In the genomic region with DNA sequence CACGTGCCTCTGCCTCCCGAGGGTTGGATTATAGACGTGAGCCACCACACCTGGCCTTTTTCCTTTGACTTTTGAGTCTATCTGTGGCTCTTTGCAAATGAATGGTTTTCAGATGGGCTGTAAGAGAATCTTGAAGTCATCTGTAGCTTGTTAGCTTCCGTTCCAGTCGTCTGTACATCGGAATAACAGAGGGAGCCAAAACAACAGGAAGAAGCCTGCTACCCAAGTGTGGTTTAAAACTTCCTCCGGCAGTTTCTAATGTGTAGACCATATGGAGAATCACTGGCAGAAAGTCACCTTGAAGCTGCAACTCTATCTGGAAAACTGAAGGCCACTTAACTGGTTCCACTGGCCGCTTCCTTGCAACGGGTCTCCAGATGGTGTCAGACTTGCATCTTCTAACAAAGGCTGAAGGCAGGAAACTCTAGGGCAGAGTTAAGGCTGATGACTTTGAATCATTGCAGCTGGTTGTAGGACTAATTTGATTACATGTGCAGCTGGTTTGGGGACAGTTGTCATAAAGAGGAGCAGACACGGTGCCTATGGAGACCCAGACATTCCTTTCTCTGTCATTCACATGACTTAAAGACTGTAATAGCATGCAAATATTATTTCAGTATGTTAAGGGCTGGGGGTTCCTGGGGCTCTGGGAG, we compare ENCODE assay signal across 8 mouse cellular contexts. TPM values are rescaled to one million over a fixed set of nuclear protein-coding genes. Genes with fewer than 3 reads are reported as not detected.
DNase-seq lines count a peak whose midpoint lies in the region; ATAC-seq lines count a peak whose summit lies in the region.

No protein-coding gene starts in this region.

- H3K27me3 ChIP-seq in embryonic facial prominence, embryonic 13.5 days, result no peaks in the 10 kb centered on the region
- H3K27me3 ChIP-seq in neural tube, embryonic 15.5 days (replicated peaks), result no peaks in the 10 kb centered on the region; the same call in 1 of the 2 replicates

- no peak overlapping the region for H3K4me3 ChIP-seq in embryonic facial prominence, embryonic 13.5 days
- no peak overlapping the region for H3K4me3 ChIP-seq in neural tube, embryonic 15.5 days (replicated peaks)

- no peak overlapping the region for H3K9ac ChIP-seq in embryonic facial prominence, embryonic 13.5 days
- H3K9ac ChIP-seq in neural tube, embryonic 15.5 days (replicated peaks), result no peak overlapping the region

- no peaks in the 10 kb centered on the region for H3K9me3 ChIP-seq in embryonic facial prominence, embryonic 13.5 days
- H3K9me3 ChIP-seq in neural tube, embryonic 15.5 days (replicated peaks), result no peaks in the 10 kb centered on the region

- peak; percentile 23 for DNase-seq in adrenal gland, postnatal 14 days
- DNase-seq in adrenal gland, adult 18-20 months (ENCODE audit: low spot score in 2 of 2), result no peak
- DNase-seq in 3T3-L1 (ENCODE audit: low read depth, low spot score), result peak; percentile 27
- DNase-seq in kidney, postnatal 14 days, result peak; percentile 60
- no peak for DNase-seq in layer of hippocampus, postnatal 36 days
- no peak for DNase-seq in cerebellum, postnatal 25 days

- H3K36me3 ChIP-seq in embryonic facial prominence, embryonic 13.5 days, result no peaks in the 10 kb centered on the region
- H3K36me3 ChIP-seq in neural tube, embryonic 15.5 days, result no peaks in the 10 kb centered on the region

- peak; percentile 76 for ATAC-seq in embryonic facial prominence, embryonic 13.5 days (ENCODE audit: insufficient number of reproducible peaks, insufficient read depth, low FRiP score, low TSS enrichment, low read depth)
- peak; percentile 41; the same call in 1 of the 2 replicates for ATAC-seq in neural tube, embryonic 15.5 days (ENCODE audit: low FRiP score)

- peak overlapping the region; percentile 48 for H3K27ac ChIP-seq in embryonic facial prominence, embryonic 13.5 days
- no peak overlapping the region for H3K27ac ChIP-seq in neural tube, embryonic 15.5 days (replicated peaks)

- peak overlapping the region; percentile 29 for H3K4me2 ChIP-seq in embryonic facial prominence, embryonic 13.5 days
- H3K4me2 ChIP-seq in neural tube, embryonic 15.5 days, result no peak overlapping the region

- 16% methylated on average over 10 of the region's 10 CpGs for WGBS in embryonic facial prominence, embryonic 13.5 days
- 65% methylated on average over 10 of the region's 10 CpGs for WGBS in neural tube, embryonic 15.5 days

- H3K4me1 ChIP-seq in embryonic facial prominence, embryonic 13.5 days, result peaks cover 13% of the 10 kb centered on the region
- no peaks in the 10 kb centered on the region for H3K4me1 ChIP-seq in neural tube, embryonic 15.5 days

RNA-seq across cellular contexts. Expression of gene Tbc1d23, which starts 12.0 kb away (rescaled TPM):
- 35.4 and 40.6 TPM in 2 replicates for total RNA-seq in adrenal gland, postnatal 14 days (2021)
- total RNA-seq in adrenal gland, adult 18-20 months (2021), result 10 to 100 TPM; 33.9 to 34.3 TPM
- 32.9 and 33.6 TPM in 2 replicates for polyA plus RNA-seq in embryonic facial prominence, embryonic 13.5 days (2015; fragmentation: Nextera tagmentation; extraction: Ambion mirVana)
- 28.3 and 30.3 TPM in 2 replicates for polyA plus RNA-seq in neural tube, embryonic 15.5 days (2015; fragmentation: Nextera tagmentation; extraction: Ambion mirVana)
- total RNA-seq in layer of hippocampus, postnatal 36 days (2021), result 10 to 100 TPM; 43.6 to 52.4 TPM

RNA-seq across cellular contexts. Expression of gene Tmem30c, which starts 49.3 kb away (rescaled TPM):
- total RNA-seq in adrenal gland, postnatal 14 days (2021), result not detected in 2 replicates
- not detected for total RNA-seq in adrenal gland, adult 18-20 months (2021)
- polyA plus RNA-seq in embryonic facial prominence, embryonic 13.5 days (2015; fragmentation: Nextera tagmentation; extraction: Ambion mirVana), result 0.18 and 0.25 TPM in 2 replicates
- polyA plus RNA-seq in neural tube, embryonic 15.5 days (2015; fragmentation: Nextera tagmentation; extraction: Ambion mirVana), result 0.19 and 0.35 TPM in 2 replicates
- under 1 TPM; 0.32 to 0.40 TPM for total RNA-seq in layer of hippocampus, postnatal 36 days (2021)

Comparison
In these comparisons a context has a peak if more than half of its experiments do, and no peak if none do; other contexts are left out.
1. DNase-seq: peak in adrenal gland, postnatal 14 days (single experiment), 3T3-L1 (single experiment) and kidney, postnatal 14 days (single experiment); none in adrenal gland, adult 18-20 months (0 of 2), layer of hippocampus, postnatal 36 days (0 of 2) and cerebellum, postnatal 25 days (0 of 2).